Mouse (Mus musculus): ENCODE measurements around the gene Zscan10. TPM values are rescaled to one million over a fixed set of nuclear protein-coding genes. Genes with fewer than 3 reads are reported as not detected.

The Zscan10 gene
- polyA plus RNA-seq (2015; fragmentation: Nextera tagmentation; extraction: Ambion mirVana) = 0.12 and 0.18 TPM in 2 replicates

GRCm38 (mm10) chr17:23600641-23601622, at the start of gene Zscan10:
Gene Zscan10 (plus strand): TSS chr17:23600856.
- no peaks in the 10 kb centered on the region for H3K9me3 ChIP-seq
- no peaks in the 10 kb centered on the region for H3K36me3 ChIP-seq
- H3K4me2 ChIP-seq = peak within 1 kb of the TSS; percentile 85
- no peak within 1 kb of the TSS; the same call in 1 of the 2 replicates for H3K9ac ChIP-seq
- H3K4me1 ChIP-seq = peaks cover 14% of the 10 kb centered on the region; the same call in 1 of the 2 replicates
- 58% methylated on average over 15 of the region's 15 CpGs for WGBS
- H3K4me3 ChIP-seq (replicated peaks) = peak within 1 kb of the TSS; percentile 48; the same call in 1 of the 2 replicates
- no peak within 1 kb of the TSS for H3K27ac ChIP-seq
- no peak for ATAC-seq (ENCODE audit: insufficient read depth, low FRiP score, low read depth)
- no peaks in the 10 kb centered on the region for H3K27me3 ChIP-seq (replicated peaks)

GRCm38 (mm10) chr17:23550856-23551255, 49.8 kb upstream of the Zscan10 start:
- Histone ChIP-seq H3K4me2 (peak overlapping the region; percentile 84), H3K9ac (peak overlapping the region; percentile 54), H3K27me3 (replicated peaks) (no peaks in the 10 kb centered on the region), H3K4me1 (peaks cover 8% of the 10 kb centered on the region), H3K4me3 (replicated peaks) (peak overlapping the region; percentile 59), H3K27ac (peak overlapping the region; percentile 88), H3K36me3 (no peaks in the 10 kb centered on the region), H3K9me3 (no peaks in the 10 kb centered on the region)
- WGBS = under 1% methylated on average over 15 of the region's 15 CpGs
- peak; percentile 3; the same call in 1 of the 2 replicates for ATAC-seq (ENCODE audit: insufficient read depth, low FRiP score, low read depth)

- peak overlapping the region; percentile 88; the same call in 1 of the 2 replicates for H3K27ac ChIP-seq
Observed at GRCm38 (mm10) chr17:23551416-23551815, 49.2 kb upstream of the Zscan10 start.

GRCm38 (mm10) chr17:23551963-23552362, 48.7 kb upstream of the Zscan10 start:
- no peaks in the 10 kb centered on the region for H3K27me3 ChIP-seq (replicated peaks)
- H3K9ac ChIP-seq = no peak overlapping the region
- 48% methylated on average over 5 of the region's 5 CpGs for WGBS
- peaks cover 8% of the 10 kb centered on the region for H3K4me1 ChIP-seq
- no peak for ATAC-seq (ENCODE audit: insufficient read depth, low FRiP score, low read depth)
- no peak overlapping the region for H3K27ac ChIP-seq
- peaks cover 6% of the 10 kb centered on the region for H3K36me3 ChIP-seq
- no peak overlapping the region for H3K4me2 ChIP-seq
- no peaks in the 10 kb centered on the region for H3K9me3 ChIP-seq
- no peak overlapping the region for H3K4me3 ChIP-seq (replicated peaks)

More at GRCm38 (mm10) chr17:23551416-23551815, 49.2 kb upstream of the Zscan10 start:
- peaks cover 8% of the 10 kb centered on the region for H3K4me1 ChIP-seq
- ATAC-seq (ENCODE audit: insufficient read depth, low FRiP score, low read depth) = no peak
- H3K9ac ChIP-seq = peak overlapping the region; percentile 54; the same call in 1 of the 2 replicates
- peak overlapping the region; percentile 59 for H3K4me3 ChIP-seq (replicated peaks)
- 0 out of 2 replicates have a peak, but pooled peaks cover under 1% of the 10 kb centered on the region for H3K36me3 ChIP-seq
- no peaks in the 10 kb centered on the region for H3K9me3 ChIP-seq
- no peaks in the 10 kb centered on the region for H3K27me3 ChIP-seq (replicated peaks)
- H3K4me2 ChIP-seq = peak overlapping the region; percentile 84

- H3K9ac ChIP-seq = no peak overlapping the region
- H3K27ac ChIP-seq = no peak overlapping the region
- 89% methylated on average over 8 of the region's 8 CpGs for WGBS
- no peak overlapping the region for H3K4me3 ChIP-seq (replicated peaks)
- H3K9me3 ChIP-seq = no peaks in the 10 kb centered on the region
- no peak overlapping the region for H3K4me2 ChIP-seq
- peaks cover 16% of the 10 kb centered on the region for H3K36me3 ChIP-seq
- H3K27me3 ChIP-seq (replicated peaks) = no peaks in the 10 kb centered on the region
- no peak for ATAC-seq (ENCODE audit: insufficient read depth, low FRiP score, low read depth)
- peaks cover 8% of the 10 kb centered on the region for H3K4me1 ChIP-seq
Observed at GRCm38 (mm10) chr17:23552896-23553633, 47.6 kb upstream of the Zscan10 start.

- Histone ChIP-seq H3K4me2 (no peak overlapping the region), H3K27ac (no peak overlapping the region), H3K36me3 (peaks cover 17% of the 10 kb centered on the region), H3K27me3 (replicated peaks) (no peaks in the 10 kb centered on the region), H3K9ac (no peak overlapping the region), H3K4me1 (peaks cover 8% of the 10 kb centered on the region), H3K9me3 (no peaks in the 10 kb centered on the region), H3K4me3 (replicated peaks) (no peak overlapping the region)
- 60% methylated on average over 1 of the region's 1 CpGs for WGBS
- no peak for ATAC-seq (ENCODE audit: insufficient read depth, low FRiP score, low read depth)
Observed at GRCm38 (mm10) chr17:23553634-23554120, 47.0 kb upstream of the Zscan10 start.

GRCm38 (mm10) chr17:23554321-23554720, 46.3 kb upstream of the Zscan10 start:
- Histone ChIP-seq H3K4me3 (replicated peaks) (no peak overlapping the region), H3K9ac (no peak overlapping the region), H3K4me1 (peaks cover 4% of the 10 kb centered on the region), H3K27me3 (replicated peaks) (no peaks in the 10 kb centered on the region), H3K4me2 (no peak overlapping the region), H3K27ac (no peak overlapping the region), H3K36me3 (peaks cover 24% of the 10 kb centered on the region), H3K9me3 (no peaks in the 10 kb centered on the region)
- no peak for ATAC-seq (ENCODE audit: insufficient read depth, low FRiP score, low read depth)

GRCm38 (mm10) chr17:23555243-23555916, 45.3 kb upstream of the Zscan10 start:
- WGBS = 67% methylated on average over 7 of the region's 7 CpGs
- ATAC-seq (ENCODE audit: insufficient read depth, low FRiP score, low read depth) = no peak
- H3K27me3 ChIP-seq (replicated peaks) = no peaks in the 10 kb centered on the region
- H3K4me2 ChIP-seq = no peak overlapping the region
- no peaks in the 10 kb centered on the region for H3K9me3 ChIP-seq
- no peak overlapping the region for H3K4me3 ChIP-seq (replicated peaks)
- peaks cover 4% of the 10 kb centered on the region for H3K4me1 ChIP-seq
- H3K9ac ChIP-seq = no peak overlapping the region
- H3K27ac ChIP-seq = no peak overlapping the region
- H3K36me3 ChIP-seq = peaks cover 24% of the 10 kb centered on the region

- no peaks in the 10 kb centered on the region for H3K9me3 ChIP-seq
- no peak for ATAC-seq (ENCODE audit: insufficient read depth, low FRiP score, low read depth)
- H3K36me3 ChIP-seq = peaks cover 29% of the 10 kb centered on the region
- no peaks in the 10 kb centered on the region for H3K27me3 ChIP-seq (replicated peaks)
- H3K27ac ChIP-seq = no peak overlapping the region
- H3K4me1 ChIP-seq = peaks cover 4% of the 10 kb centered on the region; the same call in 1 of the 2 replicates
- no peak overlapping the region for H3K4me2 ChIP-seq
- H3K9ac ChIP-seq = no peak overlapping the region
- H3K4me3 ChIP-seq (replicated peaks) = no peak overlapping the region
- WGBS = 70% methylated on average over 7 of the region's 11 CpGs
Observed at GRCm38 (mm10) chr17:23559767-23560166, 40.9 kb upstream of the Zscan10 start.

- ATAC-seq (ENCODE audit: insufficient read depth, low FRiP score, low read depth) = peak; percentile 98
- Histone ChIP-seq H3K36me3 (peaks cover 11% of the 10 kb centered on the region; the same call in 1 of the 2 replicates), H3K9me3 (no peaks in the 10 kb centered on the region), H3K4me3 (replicated peaks) (peak within 1 kb of the TSS; percentile 72), H3K9ac (peak within 1 kb of the TSS; percentile 74), H3K4me2 (peak within 1 kb of the TSS; percentile 67), H3K27ac (peak within 1 kb of the TSS; percentile 96), H3K4me1 (peaks cover 9% of the 10 kb centered on the region; the same call in 1 of the 2 replicates), H3K27me3 (replicated peaks) (no peaks in the 10 kb centered on the region)
- under 1% methylated on average over 59 of the region's 59 CpGs for WGBS
Observed at GRCm38 (mm10) chr17:23563595-23564367, 36.9 kb upstream of the Zscan10 start, which contains the start of gene Zfp213. Gene Zfp213 (minus strand): TSS chr17:23564238.
